Mouse (Mus musculus) splenic B cell, adult 2 months (primary cell): ENCODE results near the gene 2310009B15Rik.
"Not testable (repeated sequence)": the region's sequence is repeated elsewhere in the genome, so short reads cannot be mapped to it uniquely, and the experiment has no call there.

Experiments
- DNase-seq: peaks from one replicate; pipeline ENCODE4 v3.0.0-alpha.2; 2011; ENCODE audit warnings: low read depth, low spot score
- H3K27me3 ChIP-seq: 2 replicates; pipeline ENCODE4 v1.6.1; 2012; ENCODE audit warnings: mild to moderate bottlenecking, low read length, moderate library complexity, mixed read lengths; ENCODE audit not compliant: control insufficient read depth, poor library complexity, insufficient read depth, severe bottlenecking
- H3K36me3 ChIP-seq: 2 replicates; pipeline ENCODE4 v1.6.1; 2012; ENCODE audit warnings: mild to moderate bottlenecking, low read length, moderate library complexity, mixed read lengths; ENCODE audit not compliant: control insufficient read depth, poor library complexity, insufficient read depth, severe bottlenecking

The 2310009B15Rik gene

GRCm38 (mm10) chr1:138856101-138856950 lies at the start of gene 2310009B15Rik:
TSS of gene 2310009B15Rik (minus strand) at chr1:138856852.
- H3K36me3 ChIP-seq, H3K27me3 ChIP-seq: not testable (repeated sequence)
- peak; percentile 85 for DNase-seq

GRCm38 (mm10) chr1:138906256-138906655 lies 49.6 kb upstream of the 2310009B15Rik start:
- DNase-seq = no peak
- Histone ChIP-seq H3K27me3 (no peaks in the 10 kb centered on the region), H3K36me3 (no peaks in the 10 kb centered on the region)

GRCm38 (mm10) chr1:138905092-138905765 lies 48.6 kb upstream of the 2310009B15Rik start:
- Histone ChIP-seq H3K27me3 (no peaks in the 10 kb centered on the region), H3K36me3 (no peaks in the 10 kb centered on the region)
- DNase-seq = no peak

GRCm38 (mm10) chr1:138903894-138904293 lies 47.2 kb upstream of the 2310009B15Rik start:
- H3K27me3 ChIP-seq = no peaks in the 10 kb centered on the region
- no peak for DNase-seq
- no peaks in the 10 kb centered on the region for H3K36me3 ChIP-seq

GRCm38 (mm10) chr1:138901431-138902117 lies 44.9 kb upstream of the 2310009B15Rik start:
- H3K27me3 ChIP-seq = no peaks in the 10 kb centered on the region
- DNase-seq = no peak

GRCm38 (mm10) chr1:138896088-138896487 lies 39.4 kb upstream of the 2310009B15Rik start:
- Histone ChIP-seq H3K27me3 (no peaks in the 10 kb centered on the region), H3K36me3 (no peaks in the 10 kb centered on the region)
- no peak for DNase-seq

More at GRCm38 (mm10) chr1:138901431-138902117, 44.9 kb upstream of the 2310009B15Rik start:
- H3K36me3 ChIP-seq = no peaks in the 10 kb centered on the region

GRCm38 (mm10) chr1:138877470-138878254 lies 21.0 kb upstream of the 2310009B15Rik start:
- H3K36me3 ChIP-seq = no peaks in the 10 kb centered on the region
- no peaks in the 10 kb centered on the region for H3K27me3 ChIP-seq
- DNase-seq = no peak

GRCm38 (mm10) chr1:138876371-138877045 lies 19.9 kb upstream of the 2310009B15Rik start:
- no peak for DNase-seq
- H3K36me3 ChIP-seq = no peaks in the 10 kb centered on the region
- no peaks in the 10 kb centered on the region for H3K27me3 ChIP-seq

GRCm38 (mm10) chr1:138850823-138851222 lies 5.8 kb downstream of the 2310009B15Rik start:
- no peaks in the 10 kb centered on the region; the same call in 1 of the 2 replicates for H3K27me3 ChIP-seq
- no peaks in the 10 kb centered on the region for H3K36me3 ChIP-seq
- no peak for DNase-seq

GRCm38 (mm10) chr1:138850161-138850539 lies 6.5 kb downstream of the 2310009B15Rik start:
- H3K27me3 ChIP-seq = no peaks in the 10 kb centered on the region; the same call in 1 of the 2 replicates
- no peaks in the 10 kb centered on the region for H3K36me3 ChIP-seq
- no peak for DNase-seq

- no peak for DNase-seq
- H3K27me3 ChIP-seq = no peaks in the 10 kb centered on the region; the same call in 1 of the 2 replicates
- H3K36me3 ChIP-seq = no peaks in the 10 kb centered on the region
Measured at GRCm38 (mm10) chr1:138849531-138850160, 7.0 kb downstream of the 2310009B15Rik start.

- no peaks in the 10 kb centered on the region for H3K36me3 ChIP-seq
- no peak for DNase-seq
- no peaks in the 10 kb centered on the region; the same call in none of the 2 replicates for H3K27me3 ChIP-seq
Measured at GRCm38 (mm10) chr1:138848511-138849109, 8.0 kb downstream of the 2310009B15Rik start, which contains the start of gene Lhx9. TSS of gene Lhx9 (minus strand) at chr1:138848577.

GRCm38 (mm10) chr1:138848026-138848425 lies 8.6 kb downstream of the 2310009B15Rik start:
- no peaks in the 10 kb centered on the region; the same call in none of the 2 replicates for H3K27me3 ChIP-seq
- no peak for DNase-seq
- no peaks in the 10 kb centered on the region for H3K36me3 ChIP-seq
